Mouse (Mus musculus) urinary bladder, postnatal 25 days (tissue): Measurements from ENCODE around the gene Emc10.

Experiments
- DNase-seq: peaks from one replicate; pipeline ENCODE4 v3.0.0; 2022; ENCODE audit warnings: low spot score

Emc10 gene

DNA sequence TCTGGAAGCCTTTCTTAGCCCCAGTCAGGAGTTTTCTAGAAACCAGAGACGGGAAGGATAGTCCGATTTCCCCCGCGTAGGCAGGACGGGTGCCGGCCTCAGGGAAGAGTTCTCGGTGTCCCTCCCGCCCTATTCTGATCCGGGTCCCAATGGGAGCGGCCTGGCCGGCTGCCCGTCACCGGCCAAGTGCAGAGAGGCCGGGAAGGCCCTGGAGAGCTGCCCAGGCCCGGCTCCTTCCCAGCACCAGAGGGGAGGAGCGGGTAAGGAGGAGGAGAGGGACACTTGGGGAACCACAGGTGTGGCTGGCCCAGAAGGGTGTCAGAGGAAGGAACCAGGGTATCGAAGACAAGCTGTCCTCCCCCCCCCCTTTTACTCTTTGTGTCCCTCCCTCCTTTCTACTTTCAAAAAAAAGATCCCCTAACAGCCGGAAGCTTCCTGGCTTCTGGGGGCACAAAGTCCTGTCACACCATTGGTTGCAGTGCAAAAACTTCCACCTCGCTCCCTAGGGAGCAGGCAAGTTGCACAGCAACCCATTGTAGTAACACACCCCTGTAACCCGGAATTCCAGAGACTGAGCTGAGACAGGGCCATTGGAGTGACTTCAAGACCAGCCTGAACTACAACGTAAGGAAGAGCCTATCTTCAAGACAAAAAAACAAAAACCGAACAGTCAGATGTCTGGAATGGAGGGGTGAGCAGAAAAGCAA is 28.9 kb upstream of the Emc10 start:
- peak; percentile 59 for DNase-seq

DNA sequence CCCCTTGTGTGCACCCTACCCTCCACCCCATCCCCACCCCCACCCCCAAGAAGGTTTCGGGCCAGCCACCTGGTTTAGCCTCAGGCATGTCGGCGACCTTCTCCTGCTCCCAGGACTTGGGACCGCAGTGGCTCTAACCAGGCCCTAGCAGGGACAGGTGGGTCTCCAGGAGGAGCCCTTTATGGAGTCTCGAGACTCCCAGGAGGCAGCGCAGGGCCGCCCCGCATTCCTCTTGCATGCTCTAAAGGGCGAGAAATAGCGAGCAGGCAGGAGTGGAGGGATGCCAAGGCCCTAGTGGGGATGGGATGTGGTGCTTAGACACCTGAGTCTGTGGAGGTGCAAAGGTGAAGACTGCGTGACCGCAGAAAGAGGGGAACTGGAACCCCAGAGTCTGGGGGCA is 28.2 kb upstream of the Emc10 start, which contains the start of gene Mybpc2:
Gene Mybpc2 (minus strand): TSS at position 155 of the 400 bp plus-strand sequence.
- no peak for DNase-seq

DNA sequence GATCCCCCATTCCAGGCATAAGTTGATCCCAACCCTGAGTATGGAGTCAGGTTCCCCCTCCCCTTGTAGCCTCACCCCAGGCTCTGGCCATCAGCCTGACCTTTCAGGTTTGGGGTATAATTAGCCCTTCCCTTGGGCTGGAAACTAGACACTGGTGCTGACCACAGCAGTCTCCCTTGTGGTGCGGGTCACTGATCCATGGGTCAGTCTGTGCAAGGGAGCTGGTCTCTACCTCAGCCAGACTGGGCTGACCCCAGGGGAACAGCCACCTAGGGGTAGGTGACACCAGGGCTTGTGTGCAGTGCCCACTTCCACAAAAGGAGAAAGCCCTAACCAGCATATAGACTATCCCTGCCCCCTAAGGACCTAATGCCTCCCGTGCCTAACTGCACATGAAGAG is 26.7 kb upstream of the Emc10 start:
- DNase-seq: no peak

- peak; percentile 41 for DNase-seq
Measured at GRCm38 (mm10) chr7:44521710-44522109, 25.4 kb upstream of the Emc10 start.

DNA sequence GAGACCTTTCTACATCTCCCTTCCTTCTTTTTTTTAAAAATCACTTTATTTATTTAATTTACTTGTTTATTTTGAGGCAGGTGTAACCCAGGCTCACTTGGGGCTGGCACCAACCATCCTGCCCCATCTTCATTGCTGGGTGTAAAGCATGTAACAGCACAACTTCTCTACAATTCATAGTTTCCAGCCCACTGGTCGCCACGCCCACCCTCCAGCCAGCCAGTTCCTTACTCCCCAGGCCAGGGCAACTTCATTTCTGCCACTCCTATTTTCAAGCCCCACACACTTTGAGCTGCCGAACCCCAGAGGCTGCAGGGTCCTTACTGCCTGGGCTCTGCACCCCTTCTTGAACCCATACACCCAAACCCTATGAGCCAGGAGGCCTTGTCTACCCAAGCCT is 24.7 kb upstream of the Emc10 start:
- no peak for DNase-seq

DNA sequence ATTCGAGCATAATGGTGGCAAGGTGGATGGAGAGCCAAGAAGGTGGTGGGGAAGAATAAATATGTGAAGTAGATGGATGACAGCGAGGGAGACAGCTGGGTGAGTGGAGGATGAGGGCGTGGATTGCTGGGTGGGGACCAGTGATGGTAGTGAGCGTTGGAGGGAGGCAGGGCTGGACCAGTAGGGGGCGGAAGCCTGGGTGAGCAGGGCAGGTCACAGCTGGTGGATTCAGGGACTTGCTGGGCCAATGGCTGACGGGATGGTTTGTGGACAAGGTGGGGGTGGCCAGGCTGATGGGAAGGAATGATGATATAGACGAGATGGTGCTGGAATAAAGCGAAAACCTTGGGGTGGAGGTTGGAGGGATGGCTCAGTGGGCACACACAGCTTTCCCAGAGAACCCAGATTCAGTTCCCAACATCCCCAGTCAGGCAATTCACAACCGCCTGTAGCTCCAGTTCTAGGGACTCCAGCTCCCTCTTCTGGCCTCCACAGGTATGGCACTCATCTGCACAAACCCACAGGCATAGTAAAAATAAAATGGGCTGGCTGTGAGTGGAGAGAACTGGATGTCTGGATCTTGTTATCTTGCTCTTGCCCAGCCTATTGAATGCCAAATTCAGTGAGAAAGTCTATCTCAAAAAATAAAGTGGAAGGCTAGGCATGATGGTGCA is 23.0 kb upstream of the Emc10 start:
- no peak for DNase-seq

DNA sequence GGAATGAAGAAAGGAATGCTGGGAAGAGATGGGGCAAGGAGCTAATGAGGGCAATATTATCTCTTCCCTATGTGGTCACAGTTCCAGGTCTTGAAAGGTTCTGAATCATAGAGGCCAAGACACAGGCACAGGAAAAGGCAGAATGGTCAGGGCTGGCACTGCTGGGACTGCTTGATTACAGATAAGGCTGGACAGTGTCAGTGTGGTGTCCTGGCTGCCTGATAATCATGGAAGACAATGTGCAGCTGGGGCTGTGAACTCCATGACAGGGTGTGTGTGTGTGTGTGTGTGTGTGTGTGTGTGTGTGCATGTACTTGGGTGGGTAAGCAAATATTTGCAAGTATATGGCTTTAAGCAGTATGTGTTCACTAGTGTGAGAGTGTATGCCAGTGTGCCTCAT is 11.2 kb upstream of the Emc10 start:
- DNase-seq: no peak

GRCm38 (mm10) chr7:44501563-44502115 is 5.3 kb upstream of the Emc10 start:
- DNase-seq: peak; percentile 66

GRCm38 (mm10) chr7:44500046-44500445 is 3.7 kb upstream of the Emc10 start:
- DNase-seq: no peak

DNA sequence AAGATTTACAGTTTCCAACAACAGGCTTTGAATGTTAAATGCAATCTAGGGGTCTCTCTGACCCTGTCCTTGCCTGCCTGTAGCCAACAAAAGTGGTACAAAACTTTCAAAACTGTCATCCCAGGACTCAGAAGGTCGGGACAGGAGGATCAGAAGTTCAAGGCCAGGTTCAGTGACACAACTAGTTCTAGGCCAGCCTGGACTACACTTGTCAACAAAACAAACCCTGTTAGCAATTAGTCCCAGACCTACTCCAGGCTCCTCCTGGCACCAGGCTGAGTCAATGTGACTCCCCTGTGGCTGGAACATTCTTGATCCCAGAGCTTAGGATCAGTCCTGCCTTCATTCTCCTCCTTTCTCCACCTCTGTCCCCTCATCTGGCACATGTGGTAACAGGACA is 2.6 kb upstream of the Emc10 start:
- no peak for DNase-seq

DNA sequence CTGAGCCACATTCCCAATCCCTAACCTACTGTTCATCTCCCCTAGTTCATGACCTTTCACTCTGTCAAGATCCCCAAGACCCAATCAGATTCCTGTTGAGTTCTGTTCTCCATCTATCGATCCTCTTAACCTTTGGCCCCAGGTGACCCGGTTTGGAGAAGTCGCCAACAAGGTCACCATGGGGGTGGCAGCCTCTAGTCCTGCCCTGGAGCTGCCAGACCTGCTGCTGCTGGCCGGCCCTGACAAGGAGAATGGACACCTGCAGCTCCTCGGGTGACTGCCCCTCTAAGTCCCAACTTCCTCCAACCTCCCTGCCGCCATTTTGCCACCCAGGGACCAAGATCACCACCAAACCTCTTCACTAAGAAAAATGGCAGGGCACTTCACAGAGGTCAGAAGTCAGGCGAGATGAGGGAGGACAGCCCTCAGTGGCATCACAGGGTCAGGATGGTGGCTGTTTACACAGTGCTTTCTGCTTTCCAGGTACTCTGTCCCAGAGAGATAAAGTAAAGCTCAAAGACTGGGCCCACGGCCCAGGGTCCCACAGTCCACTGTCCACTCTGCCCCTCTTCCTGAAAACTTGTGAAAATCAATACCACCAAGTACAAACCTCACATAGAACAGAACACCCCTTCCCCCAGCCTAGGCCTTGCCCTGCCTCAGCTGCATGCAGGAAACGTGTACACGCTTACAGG is 1.2 kb upstream of the Emc10 start:
- no peak for DNase-seq

GRCm38 (mm10) chr7:44496771-44497109 is 411 bp upstream of the Emc10 start:
- DNase-seq: no peak

GRCm38 (mm10) chr7:44495086-44495485 is 1.2 kb downstream of the Emc10 start:
- no peak for DNase-seq

DNA sequence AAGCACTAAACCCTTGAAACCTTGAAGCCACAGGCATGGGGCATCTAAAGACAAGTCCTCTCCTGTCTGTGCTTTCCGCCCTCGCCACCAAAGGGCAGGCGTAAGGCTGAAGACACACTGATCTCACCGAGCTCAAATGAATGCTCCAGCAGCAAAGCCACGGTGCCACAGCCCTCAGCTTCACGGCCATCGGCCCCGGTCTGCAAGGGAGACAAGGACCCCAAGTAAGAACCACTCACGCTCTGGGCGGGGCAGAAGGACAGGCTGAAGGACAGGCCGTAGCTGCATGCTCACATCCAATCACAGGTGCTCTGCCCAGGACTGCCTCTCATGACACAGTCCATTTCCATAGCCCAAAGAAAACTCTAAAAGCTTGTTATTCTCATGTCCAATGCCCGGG is 1.6 kb downstream of the Emc10 start:
- no peak for DNase-seq

DNA sequence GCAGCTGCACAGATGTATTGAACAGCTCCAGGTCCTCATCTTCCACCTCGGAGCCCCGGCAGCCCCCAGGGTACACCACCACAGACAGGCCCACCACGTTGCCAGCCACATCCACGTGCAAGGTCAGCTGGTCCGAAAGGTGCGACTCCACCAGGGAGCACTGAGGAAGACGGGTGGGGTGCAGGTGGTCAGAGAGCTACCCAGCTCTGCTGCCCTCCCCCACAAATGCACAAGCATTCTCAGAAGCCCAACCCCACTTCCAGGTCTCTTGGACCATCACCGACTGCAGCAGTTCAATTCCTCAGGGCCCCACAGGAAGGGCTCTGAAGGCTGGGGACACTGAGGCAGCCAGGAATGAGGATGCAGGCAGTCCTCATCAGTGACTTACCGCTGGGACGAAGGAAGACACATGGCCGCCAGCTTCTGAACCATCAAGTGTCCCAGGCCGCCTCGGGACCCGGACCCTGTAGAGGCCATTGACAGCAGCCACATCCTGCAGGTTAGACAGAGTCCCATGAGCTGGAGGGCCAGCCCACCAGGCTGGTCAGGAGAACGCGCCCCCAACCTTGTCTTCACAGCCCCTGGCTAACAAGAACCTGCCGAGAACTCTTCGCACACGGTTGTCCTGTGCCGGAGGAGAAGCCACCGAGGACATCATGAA is 4.0 kb downstream of the Emc10 start:
- DNase-seq: no peak

DNA sequence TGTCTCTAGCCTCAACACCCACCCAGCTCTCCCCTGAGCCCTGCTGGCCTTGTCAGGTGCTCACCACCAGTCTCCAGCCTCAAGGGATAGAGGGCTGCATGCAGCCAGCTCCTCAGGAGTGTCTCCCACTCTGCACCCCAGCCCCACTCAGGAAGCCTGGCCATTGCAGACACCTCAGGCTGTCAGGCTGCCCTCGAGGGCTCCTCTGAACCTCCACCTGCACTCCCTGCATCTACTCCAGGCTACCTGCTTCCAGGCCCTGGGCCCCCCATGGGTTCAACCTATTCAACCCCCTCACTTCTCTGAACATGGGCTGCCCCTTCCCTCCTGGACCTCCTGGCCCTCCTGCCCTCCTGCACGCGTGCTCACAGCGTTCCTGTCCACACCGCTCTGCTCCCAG is 4.9 kb downstream of the Emc10 start:
- no peak for DNase-seq

DNA sequence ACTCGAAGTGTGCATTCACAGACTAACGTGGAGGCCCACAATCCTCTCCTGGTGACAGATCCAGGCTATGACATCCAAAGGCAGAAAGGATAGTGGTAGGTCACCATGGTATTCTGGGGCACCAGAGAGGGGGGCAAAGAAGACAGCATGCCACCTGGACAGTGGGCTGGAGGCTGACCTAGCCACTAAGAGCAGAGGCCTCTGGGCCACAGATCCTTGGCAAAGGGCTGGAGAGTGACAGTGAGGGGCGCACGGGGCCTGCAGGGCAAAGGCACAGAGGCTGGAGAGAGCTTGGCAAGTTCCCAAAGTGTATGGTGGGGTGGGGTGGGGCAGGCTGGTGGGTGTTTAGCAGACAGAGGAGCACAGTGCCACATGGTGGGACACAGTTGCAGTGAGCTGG is 6.0 kb downstream of the Emc10 start:
- DNase-seq: no peak

DNA sequence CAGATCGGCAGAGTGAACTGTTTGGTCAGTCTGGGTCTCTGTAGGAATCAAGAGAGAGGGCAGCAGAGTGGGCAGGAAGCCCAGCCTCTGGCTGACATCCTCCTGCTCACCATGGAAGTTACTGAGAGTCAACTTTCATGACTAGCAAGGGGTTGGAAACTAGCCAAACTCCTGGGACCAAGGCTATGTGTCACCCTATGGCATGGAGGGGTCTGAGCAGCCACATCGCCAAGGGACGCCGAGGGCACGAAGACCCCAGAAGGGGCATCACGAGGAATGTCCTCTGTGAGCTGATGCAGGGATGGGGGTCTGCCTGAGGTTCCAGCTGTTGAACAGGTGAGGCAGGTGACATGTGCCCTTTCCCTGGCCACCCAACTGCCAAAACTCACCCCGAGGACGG is 7.8 kb downstream of the Emc10 start:
- DNase-seq: no peak

GRCm38 (mm10) chr7:44487936-44488335 is 8.4 kb downstream of the Emc10 start:
- DNase-seq: no peak

DNA sequence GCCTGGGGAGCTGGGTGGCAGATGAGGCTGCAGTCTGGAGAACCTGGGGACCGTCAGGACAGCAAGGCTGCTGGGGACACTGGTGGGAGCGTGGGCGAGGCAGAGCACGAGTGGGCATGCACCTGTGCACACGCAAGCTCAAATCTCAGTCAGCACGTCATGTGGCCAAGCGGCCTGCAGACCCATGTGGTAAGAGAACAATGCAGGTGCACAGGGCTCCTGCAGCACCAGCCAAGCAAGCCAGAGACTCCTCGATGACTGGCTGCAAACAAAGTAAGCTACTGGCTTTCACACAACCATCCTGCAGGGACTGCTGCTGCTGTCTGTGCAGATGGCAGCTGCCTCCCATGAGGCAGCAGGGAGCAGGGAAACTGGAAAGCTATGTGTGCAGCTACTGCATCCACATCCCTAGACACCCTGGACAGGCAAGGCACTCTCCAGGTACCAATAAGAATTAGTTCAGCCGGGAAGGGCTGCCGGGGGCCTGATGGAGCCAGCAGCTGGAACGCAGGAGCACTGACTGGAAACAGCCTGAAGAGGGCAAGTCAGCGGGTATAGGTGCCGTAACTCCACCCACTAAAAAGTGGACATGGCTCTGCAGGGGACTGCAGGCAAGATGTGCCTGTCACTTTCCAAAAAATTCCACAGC is 9.3 kb downstream of the Emc10 start:
- DNase-seq: no peak

DNA sequence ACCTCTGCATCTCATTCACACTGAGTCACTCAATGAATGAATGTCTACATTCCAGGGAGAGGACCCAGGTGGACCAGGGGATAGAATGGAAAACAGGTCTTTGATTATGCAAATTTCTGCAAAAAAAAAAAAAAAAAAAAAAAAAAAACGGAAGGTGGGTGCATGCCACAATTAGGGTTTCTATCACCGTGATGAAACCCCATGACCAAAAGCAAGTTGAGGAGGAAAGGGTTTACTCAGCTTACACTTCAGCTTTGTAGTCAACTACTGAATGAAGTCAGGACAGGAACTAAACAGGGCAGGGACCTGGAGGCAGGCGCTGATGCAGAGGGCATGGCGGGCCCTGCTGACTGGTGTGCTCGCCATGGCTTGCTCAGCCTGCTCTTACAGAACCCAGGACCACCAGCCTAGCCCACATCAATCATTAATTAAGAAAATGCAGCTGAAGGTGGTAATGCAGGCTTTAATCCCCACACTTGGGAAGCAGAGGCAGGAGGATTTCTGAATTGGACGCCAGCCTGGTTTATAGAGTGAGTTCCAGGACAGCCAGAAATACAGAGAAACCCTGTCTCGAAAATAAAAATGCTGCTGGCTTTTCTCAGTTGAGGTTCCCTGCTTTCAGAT is 10.6 kb downstream of the Emc10 start:
- DNase-seq: no peak
